Mouse (Mus musculus): ENCODE measurements around the gene Srpk2. TPM values are rescaled to one million over a fixed set of nuclear protein-coding genes. Genes with fewer than 3 reads are reported as not detected.

The Srpk2 gene
- polyA plus RNA-seq, 1 experiment: 33.0 TPM

GRCm38 (mm10) chr5:23617104-23617415 is 67.4 kb downstream of the Srpk2 start:
- peak overlapping the region; percentile 57 for H3K4me3 ChIP-seq (ENCODE audit: insufficient read depth, low read length)
- peaks cover 13% of the 10 kb centered on the region for H3K4me1 ChIP-seq (ENCODE audit: control insufficient read depth, insufficient read depth, low read length)
- TF ChIP-seq CTCF (IDR thresholded peaks at IDR 0.05; ENCODE audit: low read depth, low read length): no peak
- TF ChIP-seq POLR2A (IDR thresholded peaks at IDR 0.05; ENCODE audit: borderline replicate concordance, low read depth, low read length): no peak
- H3K27ac ChIP-seq (ENCODE audit: insufficient read depth, low read depth, low read length): peak overlapping the region; percentile 91

GRCm38 (mm10) chr5:23616270-23617103 is 67.9 kb downstream of the Srpk2 start:
- peaks cover 16% of the 10 kb centered on the region for H3K4me1 ChIP-seq (ENCODE audit: control insufficient read depth, insufficient read depth, low read length)

GRCm38 (mm10) chr5:23615586-23616269 is 68.7 kb downstream of the Srpk2 start:
- Histone ChIP-seq H3K4me3 (ENCODE audit: insufficient read depth, low read length) (peak overlapping the region; percentile 62), H3K4me1 (ENCODE audit: control insufficient read depth, insufficient read depth, low read length) (peaks cover 19% of the 10 kb centered on the region), H3K27ac (ENCODE audit: insufficient read depth, low read depth, low read length) (peak overlapping the region; percentile 88)
- no peak for TF ChIP-seq POLR2A (IDR thresholded peaks at IDR 0.05; ENCODE audit: borderline replicate concordance, low read depth, low read length)
- no peak for TF ChIP-seq CTCF (IDR thresholded peaks at IDR 0.05; ENCODE audit: low read depth, low read length)

More at GRCm38 (mm10) chr5:23616270-23617103, 67.9 kb downstream of the Srpk2 start:
- no peak for TF ChIP-seq POLR2A (IDR thresholded peaks at IDR 0.05; ENCODE audit: borderline replicate concordance, low read depth, low read length)
- no peak for TF ChIP-seq CTCF (IDR thresholded peaks at IDR 0.05; ENCODE audit: low read depth, low read length)
- peak overlapping the region; percentile 62 for H3K4me3 ChIP-seq (ENCODE audit: insufficient read depth, low read length)
- peak overlapping the region; percentile 91 for H3K27ac ChIP-seq (ENCODE audit: insufficient read depth, low read depth, low read length)

GRCm38 (mm10) chr5:23612856-23613255 is 71.6 kb downstream of the Srpk2 start:
- no peak overlapping the region for H3K4me3 ChIP-seq (ENCODE audit: insufficient read depth, low read length)
- H3K27ac ChIP-seq (ENCODE audit: insufficient read depth, low read depth, low read length): no peak overlapping the region
- peaks cover 18% of the 10 kb centered on the region for H3K4me1 ChIP-seq (ENCODE audit: control insufficient read depth, insufficient read depth, low read length)
- TF ChIP-seq CTCF (IDR thresholded peaks at IDR 0.05; ENCODE audit: low read depth, low read length): no peak
- TF ChIP-seq POLR2A (IDR thresholded peaks at IDR 0.05; ENCODE audit: borderline replicate concordance, low read depth, low read length): no peak

- Histone ChIP-seq H3K4me3 (ENCODE audit: insufficient read depth, low read length) (peak overlapping the region; percentile 12; the same call in 1 of the 2 replicates), H3K27ac (ENCODE audit: insufficient read depth, low read depth, low read length) (peak overlapping the region; percentile 9; the same call in 1 of the 2 replicates), H3K4me1 (ENCODE audit: control insufficient read depth, insufficient read depth, low read length) (peaks cover 10% of the 10 kb centered on the region)
- TF ChIP-seq POLR2A (IDR thresholded peaks at IDR 0.05; ENCODE audit: borderline replicate concordance, low read depth, low read length) (no peak), CTCF (IDR thresholded peaks at IDR 0.05; ENCODE audit: low read depth, low read length) (no peak)
These were observed 80.2 kb downstream of the Srpk2 start for GRCm38 (mm10) chr5:23604036-23604705.

- TF ChIP-seq CTCF (IDR thresholded peaks at IDR 0.05; ENCODE audit: low read depth, low read length) (no peak), POLR2A (IDR thresholded peaks at IDR 0.05; ENCODE audit: borderline replicate concordance, low read depth, low read length) (no peak)
- H3K4me1 ChIP-seq (ENCODE audit: control insufficient read depth, insufficient read depth, low read length): peaks cover 16% of the 10 kb centered on the region
- H3K4me3 ChIP-seq (ENCODE audit: insufficient read depth, low read length): no peak overlapping the region
- H3K27ac ChIP-seq (ENCODE audit: insufficient read depth, low read depth, low read length): no peak overlapping the region
These were observed 84.5 kb downstream of the Srpk2 start for GRCm38 (mm10) chr5:23599750-23600537.

- Histone ChIP-seq H3K4me3 (ENCODE audit: insufficient read depth, low read length) (no peak overlapping the region), H3K27ac (ENCODE audit: insufficient read depth, low read depth, low read length) (no peak overlapping the region), H3K4me1 (ENCODE audit: control insufficient read depth, insufficient read depth, low read length) (peaks cover 9% of the 10 kb centered on the region)
- TF ChIP-seq POLR2A (IDR thresholded peaks at IDR 0.05; ENCODE audit: borderline replicate concordance, low read depth, low read length) (no peak), CTCF (IDR thresholded peaks at IDR 0.05; ENCODE audit: low read depth, low read length) (no peak)
These were observed 85.2 kb downstream of the Srpk2 start for GRCm38 (mm10) chr5:23599171-23599570.

- H3K4me3 ChIP-seq (ENCODE audit: insufficient read depth, low read length): no peak overlapping the region
- H3K4me1 ChIP-seq (ENCODE audit: control insufficient read depth, insufficient read depth, low read length): peaks cover 8% of the 10 kb centered on the region
- no peak overlapping the region for H3K27ac ChIP-seq (ENCODE audit: insufficient read depth, low read depth, low read length)
- no peak for TF ChIP-seq POLR2A (IDR thresholded peaks at IDR 0.05; ENCODE audit: borderline replicate concordance, low read depth, low read length)
- TF ChIP-seq CTCF (IDR thresholded peaks at IDR 0.05; ENCODE audit: low read depth, low read length): no peak
These were observed 85.9 kb downstream of the Srpk2 start for GRCm38 (mm10) chr5:23598491-23598890.

GRCm38 (mm10) chr5:23597999-23598398 is 86.4 kb downstream of the Srpk2 start:
- Histone ChIP-seq H3K4me3 (ENCODE audit: insufficient read depth, low read length) (no peak overlapping the region), H3K27ac (ENCODE audit: insufficient read depth, low read depth, low read length) (no peak overlapping the region), H3K4me1 (ENCODE audit: control insufficient read depth, insufficient read depth, low read length) (peaks cover 8% of the 10 kb centered on the region)
- no peak for TF ChIP-seq CTCF (IDR thresholded peaks at IDR 0.05; ENCODE audit: low read depth, low read length)
- no peak for TF ChIP-seq POLR2A (IDR thresholded peaks at IDR 0.05; ENCODE audit: borderline replicate concordance, low read depth, low read length)

Measured in bone marrow macrophage, adult 2 months (primary cell).